Mouse (Mus musculus): ENCODE measurements at regions not wholly inside any gene's neighbourhood (a gene's known extent, or its start where the extent isn't known, plus 50 kb on each side); places are given as distances from the start of the nearest gene placed in this dataset.

- TF ChIP-seq POLR2A (IDR thresholded peaks at IDR 0.05; ENCODE audit: insufficient read depth, low read length), result no peak
- no peak for TF ChIP-seq CTCF (IDR thresholded peaks at IDR 0.05; ENCODE audit: low read depth, low read length)
- TF ChIP-seq EP300 (IDR thresholded peaks at IDR 0.05; ENCODE audit: insufficient read depth, low read depth, low read length), result no peak
Observed at GRCm38 (mm10) chr5:146683554-146683953, 98.5 kb upstream of the Gpr12 start.

All from ES-Bruce4 (cell line).